Mouse (Mus musculus) layer of hippocampus, adult 9-11 months (tissue): ENCODE measurements around the gene Apol11b.
"Not testable (repeated sequence)": the region's sequence is repeated elsewhere in the genome, so short reads cannot be mapped to it uniquely, and the experiment has no call there.

Experiments
- DNase-seq: peaks from one replicate; pipeline ENCODE4 v3.0.0; 2022

The Apol11b gene

GRCm38 (mm10) chr15:77643176-77643575, at the start of gene Apol11b:
Gene Apol11b (minus strand): TSS chr15:77643286.
- not testable (repeated sequence) for DNase-seq

- not testable (repeated sequence) for DNase-seq
These were observed 48.6 kb upstream of the Apol11b start for GRCm38 (mm10) chr15:77691532-77692311.

GRCm38 (mm10) chr15:77683944-77684343, 40.9 kb upstream of the Apol11b start:
- not testable (repeated sequence) for DNase-seq

GRCm38 (mm10) chr15:77674081-77674480, 31.0 kb upstream of the Apol11b start:
- DNase-seq, result not testable (repeated sequence)

- not testable (repeated sequence) for DNase-seq
These were observed 18.8 kb upstream of the Apol11b start for GRCm38 (mm10) chr15:77661841-77662240.

GRCm38 (mm10) chr15:77659773-77660172, 16.7 kb upstream of the Apol11b start:
- DNase-seq, result not testable (repeated sequence)

GRCm38 (mm10) chr15:77651143-77651542, 8.1 kb upstream of the Apol11b start:
- DNase-seq, result not testable (repeated sequence)

- not testable (repeated sequence) for DNase-seq
These were observed 13.3 kb downstream of the Apol11b start for GRCm38 (mm10) chr15:77629822-77630221.

- not testable (repeated sequence) for DNase-seq
These were observed 14.4 kb downstream of the Apol11b start for GRCm38 (mm10) chr15:77628647-77629046.

- DNase-seq, result not testable (repeated sequence)
These were observed 16.6 kb downstream of the Apol11b start for GRCm38 (mm10) chr15:77626471-77626870.

- no peak for DNase-seq
These were observed 18.4 kb downstream of the Apol11b start for GRCm38 (mm10) chr15:77624710-77625109.

- no peak for DNase-seq
These were observed 37.0 kb downstream of the Apol11b start for GRCm38 (mm10) chr15:77606069-77606468.

- no peak for DNase-seq
These were observed 44.1 kb downstream of the Apol11b start, which contains the start of gene Gm36245 for GRCm38 (mm10) chr15:77598958-77599357. Gene Gm36245 (plus strand): TSS chr15:77599258.

- DNase-seq, result no peak
These were observed 44.7 kb downstream of the Apol11b start for GRCm38 (mm10) chr15:77598429-77598828.

- no peak for DNase-seq
These were observed 47.1 kb downstream of the Apol11b start, which contains the start of gene Apol10b for GRCm38 (mm10) chr15:77595961-77596360. Gene Apol10b (minus strand): TSS chr15:77596125.

GRCm38 (mm10) chr15:77593557-77593956, 49.5 kb downstream of the Apol11b start:
- DNase-seq, result no peak

GRCm38 (mm10) chr15:77590881-77591280, 52.2 kb downstream of the Apol11b start:
- no peak for DNase-seq

- no peak for DNase-seq
These were observed 54.1 kb downstream of the Apol11b start for GRCm38 (mm10) chr15:77588981-77589380.

GRCm38 (mm10) chr15:77587026-77587425, 56.1 kb downstream of the Apol11b start:
- DNase-seq, result no peak
